Mouse (Mus musculus) forebrain, postnatal 0 days (tissue): Measurements from ENCODE around the gene Hist1h1a. TPM values are rescaled to one million over a fixed set of nuclear protein-coding genes. Genes with fewer than 3 reads are reported as not detected.
A peak's percentile ranks its signal among the peaks of the same experiment; 100 is the strongest.

Experiments used
- ATAC-seq: fragments of 200-750 bp; cut with Nextera tagmentation; 2 replicates; pipeline ENCODE4 v1.8.0; 2017; ENCODE audit warnings: mild to moderate bottlenecking, moderate library complexity
- DNase-seq: peaks from one replicate; pipeline ENCODE4 v3.0.0-alpha.2; 2015
- H3K27ac ChIP-seq: fragments of 300-500 bp; sonication (generic); 2 replicates; pipeline ENCODE4 v1.5.1; 2014; ENCODE audit warnings: low read depth, mild to moderate bottlenecking, antibody characterized with exemption, low read length, moderate library complexity, mixed read lengths
- H3K27me3 ChIP-seq: fragments of 300-500 bp; sonication (generic); 2 replicates; pipeline ENCODE4 v1.6.1; 2014; ENCODE audit warnings: mild to moderate bottlenecking, low read length, mixed read lengths; ENCODE audit not compliant: insufficient read depth
- H3K36me3 ChIP-seq: fragments of 300-500 bp; sonication (generic); 2 replicates; pipeline ENCODE4 v1.6.1; 2014; ENCODE audit warnings: mild to moderate bottlenecking, moderate library complexity; ENCODE audit not compliant: insufficient read depth
- H3K4me1 ChIP-seq: fragments of 300-500 bp; sonication (generic); 2 replicates; pipeline ENCODE4 v1.6.1; 2014; ENCODE audit warnings: antibody characterized with exemption; ENCODE audit not compliant: insufficient read depth
- H3K4me2 ChIP-seq: fragments of 300-500 bp; sonication (generic); 2 replicates; pipeline ENCODE4 v1.6.1; 2014; ENCODE audit warnings: low read depth, mild to moderate bottlenecking, moderate library complexity
- H3K4me3 ChIP-seq: fragments of 300-500 bp; sonication (generic); 2 replicates; pipeline ENCODE4 v1.5.1; 2014; ENCODE audit warnings: low read depth, low read length, mixed read lengths
- H3K9ac ChIP-seq: fragments of 300-500 bp; sonication (generic); 2 replicates; pipeline ENCODE4 v1.6.1; 2014; ENCODE audit warnings: mild to moderate bottlenecking
- H3K9me3 ChIP-seq: fragments of 300-500 bp; sonication (generic); 2 replicates; pipeline ENCODE4 v1.6.1; 2016; ENCODE audit warnings: low read length
- CTCF ChIP-seq: sonication (generic); IDR thresholded peaks from 2 replicates; pipeline ENCODE4 v1.5.1; 2016; ENCODE audit warnings: antibody characterized with exemption, control low read depth, low read depth
- WGBS: fragments of 180-500 bp; shearing (Covaris S2); extraction: QIAGEN DNeasy Blood & Tissue Kit; methylation state at CpG from one replicate; pipeline ENCODE4 v1.1.7; 2014; 5-methylcytosine and 5-hydroxymethylcytosine counted together
- polyA plus RNA-seq: library from polyadenylated mRNA; unstranded; fragments of >200 nt; fragmentation: Nextera tagmentation; extraction: Ambion mirVana; gene quantifications from 2 replicates; pipeline ENCODE4 v1.2.1, GENCODE M21; 2015
- total RNA-seq: library from RNA; depleted of rRNA; stranded (reverse); fragments of >200 nt; gene quantifications from 2 replicates; pipeline ENCODE4 v1.2.3, GENCODE M21; 2014

Hist1h1a gene
- total and polyA plus RNA-seq, 2 experiments from 2014 or later = 0.36 to 195 TPM

DNA sequence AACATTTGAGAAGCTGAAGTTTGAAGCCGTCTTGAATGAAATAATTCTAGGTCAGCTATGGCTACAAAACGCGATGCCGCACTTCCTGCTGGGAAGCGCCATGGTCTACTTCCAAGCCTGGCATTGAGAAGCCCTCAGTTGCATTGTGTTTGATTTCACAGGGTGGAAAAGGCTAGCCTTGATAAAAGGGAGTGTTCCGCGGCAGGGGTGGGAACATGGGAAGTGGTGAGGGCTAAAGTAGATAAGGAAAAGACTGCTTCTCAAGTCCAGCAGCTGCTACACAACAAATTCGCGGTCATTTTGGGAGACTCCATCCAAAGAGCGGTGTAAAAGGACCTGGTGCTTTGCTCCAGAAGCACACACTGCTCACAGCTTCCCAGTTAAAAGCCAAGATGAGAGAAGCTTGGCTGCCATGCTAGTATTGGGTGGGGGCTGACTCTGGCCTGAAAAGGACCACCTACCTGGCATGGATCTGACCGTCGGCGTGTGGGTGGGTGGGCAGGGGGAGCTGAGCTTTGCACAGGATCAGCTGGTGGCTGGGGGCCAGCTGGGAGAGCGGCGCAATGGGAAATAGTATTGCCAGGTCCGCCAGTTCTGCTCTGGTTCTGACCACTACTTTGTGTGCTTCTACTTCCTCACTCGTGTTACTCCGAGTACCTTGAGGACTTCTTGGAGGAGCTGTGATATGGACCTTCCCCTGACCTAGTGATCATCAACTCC lies 34.8 kb upstream of the Hist1h1a start:
- ATAC-seq (no peak), DNase-seq (no peak)
- H3K27me3 ChIP-seq = no peaks in the 10 kb centered on the region
- H3K9ac ChIP-seq = no peak overlapping the region
- H3K27ac ChIP-seq = no peak overlapping the region
- no peak overlapping the region for H3K4me2 ChIP-seq
- TF ChIP-seq CTCF = no peak
- WGBS = 88% methylated on average over 18 of the region's 18 CpGs
- H3K4me3 ChIP-seq = no peak overlapping the region
- H3K4me1 ChIP-seq = no peaks in the 10 kb centered on the region
- no peaks in the 10 kb centered on the region for H3K9me3 ChIP-seq
- no peaks in the 10 kb centered on the region for H3K36me3 ChIP-seq

- TF ChIP-seq CTCF = no peak
- H3K9ac ChIP-seq = no peak overlapping the region
- H3K4me1 ChIP-seq = no peaks in the 10 kb centered on the region
- H3K27me3 ChIP-seq = no peaks in the 10 kb centered on the region
- no peak overlapping the region for H3K27ac ChIP-seq
- DNase-seq (no peak), ATAC-seq (no peak)
- WGBS = 88% methylated on average over 9 of the region's 9 CpGs
- H3K4me2 ChIP-seq = no peak overlapping the region
- no peak overlapping the region for H3K4me3 ChIP-seq
- H3K9me3 ChIP-seq = no peaks in the 10 kb centered on the region
- no peaks in the 10 kb centered on the region for H3K36me3 ChIP-seq
Measured at GRCm38 (mm10) chr13:23729192-23729525, 34.3 kb upstream of the Hist1h1a start.

DNA sequence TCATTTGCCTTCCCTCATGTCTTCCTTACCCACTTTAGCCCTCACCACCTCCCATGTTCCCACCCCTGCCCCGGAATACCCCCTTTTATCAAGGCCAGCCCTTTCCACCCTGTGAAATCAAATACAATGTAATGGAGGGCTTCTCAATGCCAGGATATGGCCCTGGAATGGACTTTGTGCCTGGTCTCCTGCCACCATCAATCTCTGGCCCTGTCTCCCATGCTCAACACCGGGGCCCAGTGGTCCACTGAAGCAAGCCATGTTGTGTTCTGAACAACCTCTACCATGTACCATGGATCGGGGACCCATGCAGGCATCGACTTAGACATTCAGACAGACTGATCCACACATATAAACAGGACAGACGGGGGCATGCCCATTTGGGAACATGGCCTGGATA lies 33.8 kb upstream of the Hist1h1a start:
- Histone ChIP-seq H3K9me3 (no peaks in the 10 kb centered on the region), H3K36me3 (no peaks in the 10 kb centered on the region), H3K4me2 (no peak overlapping the region), H3K4me3 (no peak overlapping the region), H3K9ac (no peak overlapping the region), H3K27ac (no peak overlapping the region), H3K27me3 (no peaks in the 10 kb centered on the region), H3K4me1 (no peaks in the 10 kb centered on the region)
- no peak for ATAC-seq
- DNase-seq = no peak
- TF ChIP-seq CTCF = no peak
- WGBS = 93% methylated on average over 5 of the region's 5 CpGs

DNA sequence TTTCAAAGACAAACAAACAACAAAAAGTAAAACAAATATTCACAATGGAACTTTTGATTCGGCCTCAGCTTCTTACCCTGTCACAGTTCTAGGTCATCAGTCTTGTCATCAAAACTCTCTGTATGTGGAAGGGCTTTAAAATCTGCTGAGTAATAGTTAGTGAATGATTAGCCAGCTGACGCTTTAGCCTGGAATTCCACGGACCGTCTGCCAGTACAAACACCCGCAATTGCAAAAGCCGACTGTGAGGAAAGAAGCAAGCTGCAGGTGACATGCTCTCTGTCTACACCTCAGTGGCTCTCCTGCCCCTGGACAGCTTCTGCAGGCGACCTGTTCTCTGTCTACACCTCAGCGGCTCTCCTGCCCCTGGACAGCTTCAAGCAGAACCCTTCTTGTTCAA lies 33.0 kb upstream of the Hist1h1a start:
- H3K27ac ChIP-seq = no peak overlapping the region
- DNase-seq = no peak
- 58% methylated on average over 8 of the region's 8 CpGs for WGBS
- no peaks in the 10 kb centered on the region for H3K4me1 ChIP-seq
- no peak for TF ChIP-seq CTCF
- no peak for ATAC-seq
- H3K9ac ChIP-seq = no peak overlapping the region
- no peaks in the 10 kb centered on the region for H3K36me3 ChIP-seq
- no peaks in the 10 kb centered on the region for H3K9me3 ChIP-seq
- no peaks in the 10 kb centered on the region for H3K27me3 ChIP-seq
- no peak overlapping the region for H3K4me2 ChIP-seq
- H3K4me3 ChIP-seq = no peak overlapping the region

DNA sequence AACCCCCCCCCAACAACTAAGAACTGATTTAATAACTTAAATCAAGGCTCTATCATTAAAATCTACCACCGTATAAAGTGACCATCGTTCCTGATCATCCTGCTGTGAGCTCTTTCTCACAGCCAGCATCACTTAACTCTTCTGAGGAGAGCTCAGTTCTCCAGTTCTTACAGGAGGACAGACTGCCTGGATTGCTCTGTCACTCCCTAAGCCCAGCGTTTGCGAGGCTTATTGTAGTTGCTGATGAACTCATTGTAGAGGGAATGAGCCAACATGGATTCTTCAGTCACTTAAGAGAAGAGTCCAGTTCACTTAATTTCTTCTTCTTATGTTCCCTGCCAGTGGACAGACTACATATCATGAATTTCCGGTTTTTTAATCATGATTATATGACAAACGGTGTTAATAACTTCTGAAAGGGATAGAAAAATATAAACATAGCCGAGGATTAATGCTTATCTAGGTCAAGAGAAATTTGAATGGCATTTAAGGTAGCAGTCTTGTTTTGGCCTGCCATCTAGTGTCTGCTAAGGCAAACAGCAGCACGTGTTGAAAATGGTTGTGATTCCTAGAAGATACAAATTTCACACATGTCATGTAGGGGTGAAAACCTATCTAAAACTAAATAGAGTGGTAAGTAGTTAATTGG lies 31.2 kb upstream of the Hist1h1a start:
- ATAC-seq = peak; percentile 54; the same call in 1 of the 2 replicates
- no peak overlapping the region for H3K4me3 ChIP-seq
- no peaks in the 10 kb centered on the region for H3K9me3 ChIP-seq
- H3K27ac ChIP-seq = 0 out of 2 replicates have a peak overlapping the region, but pooled peaks have one; percentile 35
- H3K9ac ChIP-seq = no peak overlapping the region
- no peaks in the 10 kb centered on the region for H3K36me3 ChIP-seq
- no peaks in the 10 kb centered on the region for H3K4me1 ChIP-seq
- WGBS = 22% methylated on average over 8 of the region's 8 CpGs
- no peak overlapping the region for H3K4me2 ChIP-seq
- peak; percentile 67 for DNase-seq
- peak; percentile 88 for TF ChIP-seq CTCF
- no peaks in the 10 kb centered on the region for H3K27me3 ChIP-seq

GRCm38 (mm10) chr13:23737091-23737490 lies 26.4 kb upstream of the Hist1h1a start:
- 90% methylated on average over 5 of the region's 5 CpGs for WGBS
- ATAC-seq = no peak

DNA sequence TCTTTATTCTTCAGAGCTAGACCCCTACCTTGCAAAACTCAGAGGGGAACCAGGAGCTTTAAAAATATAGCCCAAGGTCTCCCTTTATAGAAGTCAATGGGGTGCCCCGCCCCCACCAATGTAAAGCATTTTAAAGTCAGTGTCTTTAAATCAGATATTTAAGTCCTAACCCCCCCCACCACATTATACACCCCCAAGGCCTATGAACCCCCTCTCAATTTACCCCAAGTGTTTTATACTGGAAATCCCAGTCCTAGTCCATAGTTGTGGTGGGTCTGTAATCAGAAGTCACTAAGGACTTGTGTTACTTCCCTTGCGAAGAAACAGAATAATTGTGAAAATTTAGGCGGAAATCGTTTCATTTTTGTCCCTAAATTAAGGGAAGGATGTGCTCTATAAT lies 25.4 kb upstream of the Hist1h1a start:
- ATAC-seq (no peak), DNase-seq (peak; percentile 56)
- H3K9ac ChIP-seq = peak overlapping the region; percentile 80
- peaks cover 6% of the 10 kb centered on the region for H3K4me1 ChIP-seq
- H3K4me2 ChIP-seq = peak overlapping the region; percentile 100
- WGBS = 23% methylated on average over 4 of the region's 4 CpGs
- no peak for TF ChIP-seq CTCF
- no peaks in the 10 kb centered on the region for H3K9me3 ChIP-seq
- peak overlapping the region; percentile 80 for H3K27ac ChIP-seq
- no peaks in the 10 kb centered on the region for H3K36me3 ChIP-seq
- no peaks in the 10 kb centered on the region for H3K27me3 ChIP-seq
- peak overlapping the region; percentile 51 for H3K4me3 ChIP-seq

More at GRCm38 (mm10) chr13:23737091-23737490, 26.4 kb upstream of the Hist1h1a start:
- Histone ChIP-seq H3K9ac (no peak overlapping the region), H3K4me2 (no peak overlapping the region), H3K4me1 (peaks cover 6% of the 10 kb centered on the region), H3K27me3 (no peaks in the 10 kb centered on the region), H3K36me3 (no peaks in the 10 kb centered on the region), H3K27ac (no peak overlapping the region), H3K4me3 (no peak overlapping the region), H3K9me3 (no peaks in the 10 kb centered on the region)
- TF ChIP-seq CTCF = no peak
- no peak for DNase-seq
